Mouse (Mus musculus) liver, embryonic 11.5 days (tissue): ENCODE measurements around the gene Teddm1b. TPM values are rescaled to one million over a fixed set of nuclear protein-coding genes. Genes with fewer than 3 reads are reported as not detected.
"Not testable (repeated sequence)": the region's sequence is repeated elsewhere in the genome, so short reads cannot be mapped to it uniquely, and the experiment has no call there.

Experiments used
- ATAC-seq: fragments of 200-750 bp; cut with Nextera tagmentation; replicated peaks from 2 replicates; pipeline ENCODE4 v1.8.0; 2017; ENCODE audit warnings: moderate number of reproducible peaks, mild to moderate bottlenecking, moderate TSS enrichment, moderate library complexity; ENCODE audit not compliant: low FRiP score
- DNase-seq: peaks from one replicate; pipeline ENCODE4 v3.0.0-alpha.2; 2017; ENCODE audit warnings: low spot score
- H3K27ac ChIP-seq: fragments of 300-500 bp; sonication (generic); 2 replicates; pipeline ENCODE4 v1.5.1; 2014; ENCODE audit warnings: mild to moderate bottlenecking, low read depth, low read length, control low read depth
- H3K27me3 ChIP-seq: fragments of 300-500 bp; sonication (generic); replicated peaks from 2 replicates; pipeline ENCODE4 v1.6.1; 2014; ENCODE audit warnings: low read length, mixed read lengths; ENCODE audit not compliant: control insufficient read depth, insufficient read depth
- H3K36me3 ChIP-seq: fragments of 300-500 bp; sonication (generic); 2 replicates; pipeline ENCODE4 v1.6.1; 2014; ENCODE audit warnings: mild to moderate bottlenecking, low read length, moderate library complexity, mixed read lengths; ENCODE audit not compliant: control insufficient read depth, insufficient read depth
- H3K4me1 ChIP-seq: fragments of 300-500 bp; sonication (generic); replicated peaks from 2 replicates; pipeline ENCODE4 v1.6.1; 2014; ENCODE audit warnings: low read length, mixed read lengths; ENCODE audit not compliant: control insufficient read depth, insufficient read depth
- H3K4me2 ChIP-seq: fragments of 300-500 bp; sonication (generic); 2 replicates; pipeline ENCODE4 v1.6.1; 2014; ENCODE audit warnings: mild to moderate bottlenecking, control low read depth, moderate library complexity
- H3K4me3 ChIP-seq: fragments of 300-500 bp; sonication (generic); 2 replicates; pipeline ENCODE4 v1.5.1; 2014; ENCODE audit warnings: low read depth, low read length, control low read depth
- H3K9ac ChIP-seq: fragments of 300-500 bp; sonication (generic); 2 replicates; pipeline ENCODE4 v1.6.1; 2014; ENCODE audit warnings: low read depth, low read length, control low read depth
- H3K9me3 ChIP-seq: fragments of 300-500 bp; sonication (generic); 2 replicates; pipeline ENCODE4 v1.6.1; 2016; ENCODE audit warnings: low read length, inconsistent platforms, mixed read lengths; ENCODE audit not compliant: control insufficient read depth
- WGBS: fragments of 180-500 bp; shearing (Covaris S2); extraction: QIAGEN DNeasy Blood & Tissue Kit; methylation state at CpG from one replicate; pipeline ENCODE4 v1.1.7; 2014; 5-methylcytosine and 5-hydroxymethylcytosine counted together
- polyA plus RNA-seq: library from polyadenylated mRNA; unstranded; fragments of >200 nt; fragmentation: Nextera tagmentation; extraction: Ambion mirVana; gene quantifications from 2 replicates; pipeline ENCODE4 v1.2.1, GENCODE M21; 2014

Teddm1b gene
- 0.40 and 0.49 TPM in 2 replicates for polyA plus RNA-seq

GRCm38 (mm10) chr1:153874045-153874444 is at the start of gene Teddm1b:
Teddm1b (plus strand) TSS chr1:153874345.
- Histone ChIP-seq H3K27me3 (no peaks in the 10 kb centered on the region), H3K27ac (no peak within 1 kb of the TSS), H3K4me2 (no peak within 1 kb of the TSS), H3K4me3 (no peak within 1 kb of the TSS), H3K9ac (no peak within 1 kb of the TSS), H3K4me1 (no peaks in the 10 kb centered on the region), H3K9me3 (no peaks in the 10 kb centered on the region), H3K36me3 (no peaks in the 10 kb centered on the region)
- 78% methylated on average over 6 of the region's 6 CpGs for WGBS
- no peak for DNase-seq
- ATAC-seq = no peak

DNA sequence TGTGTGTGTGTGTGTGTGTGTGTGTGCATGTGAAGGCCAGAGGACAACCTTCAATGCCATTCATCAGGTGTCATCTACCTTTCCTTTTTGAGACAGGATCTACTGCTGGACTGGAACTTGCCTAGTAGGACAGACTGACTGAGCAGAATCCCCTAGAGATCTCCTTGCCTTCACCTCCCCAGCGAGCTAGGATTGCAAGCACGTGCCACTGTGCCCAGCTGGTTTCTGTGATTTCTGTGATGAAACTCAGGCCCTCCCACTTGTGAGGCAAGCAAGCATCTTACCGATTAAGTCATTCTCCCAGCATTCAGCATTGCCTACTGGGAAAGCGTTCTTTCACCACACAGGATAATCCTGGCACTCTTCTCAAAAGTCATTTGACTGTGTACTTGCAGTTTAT is 43.4 kb upstream of the Teddm1b start:
- Histone ChIP-seq H3K4me1 (no peaks in the 10 kb centered on the region), H3K27ac (no peak overlapping the region), H3K4me2 (no peak overlapping the region), H3K9me3 (no peaks in the 10 kb centered on the region), H3K27me3 (no peaks in the 10 kb centered on the region), H3K9ac (no peak overlapping the region), H3K4me3 (no peak overlapping the region), H3K36me3 (no peaks in the 10 kb centered on the region)
- WGBS = 72% methylated on average over 4 of the region's 4 CpGs
- ATAC-seq = no peak
- no peak for DNase-seq

- H3K4me2 ChIP-seq = no peak overlapping the region
- WGBS = 67% methylated on average over 4 of the region's 4 CpGs
Measured at GRCm38 (mm10) chr1:153836036-153836435, 38.1 kb upstream of the Teddm1b start.

GRCm38 (mm10) chr1:153842121-153842740 is 31.9 kb upstream of the Teddm1b start:
- H3K4me2 ChIP-seq = no peak overlapping the region
- 84% methylated on average over 11 of the region's 11 CpGs for WGBS
- no peak overlapping the region for H3K9ac ChIP-seq
- DNase-seq (no peak), ATAC-seq (no peak)
- no peaks in the 10 kb centered on the region for H3K9me3 ChIP-seq
- H3K27ac ChIP-seq = no peak overlapping the region
- H3K4me1 ChIP-seq = no peaks in the 10 kb centered on the region
- no peak overlapping the region for H3K4me3 ChIP-seq
- H3K27me3 ChIP-seq = no peaks in the 10 kb centered on the region
- no peaks in the 10 kb centered on the region for H3K36me3 ChIP-seq

More at GRCm38 (mm10) chr1:153836036-153836435, 38.1 kb upstream of the Teddm1b start:
- H3K27ac ChIP-seq = no peak overlapping the region
- H3K9me3 ChIP-seq = no peaks in the 10 kb centered on the region
- H3K4me3 ChIP-seq = no peak overlapping the region
- H3K4me1 ChIP-seq = no peaks in the 10 kb centered on the region
- no peaks in the 10 kb centered on the region for H3K36me3 ChIP-seq
- no peak for DNase-seq
- no peak overlapping the region for H3K9ac ChIP-seq
- no peaks in the 10 kb centered on the region for H3K27me3 ChIP-seq
- ATAC-seq = no peak

DNA sequence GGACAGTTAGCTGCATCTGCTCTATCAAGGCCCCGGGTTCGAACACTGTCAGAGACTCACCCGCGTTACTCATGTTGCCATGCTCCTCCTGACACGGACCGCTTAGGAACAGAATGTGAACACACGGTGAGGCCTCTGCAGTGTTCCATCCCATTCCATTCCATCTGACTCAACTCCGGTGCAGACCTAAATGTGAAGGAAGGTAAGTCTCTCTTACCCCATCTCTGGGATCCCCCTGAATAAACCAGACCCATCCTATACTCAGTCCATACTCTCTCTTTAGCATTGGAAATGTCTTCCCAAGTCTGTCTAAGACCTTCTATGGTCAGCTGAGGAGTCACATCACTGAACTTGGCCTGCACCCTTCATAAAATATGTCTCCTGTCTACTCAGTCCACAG is 30.1 kb upstream of the Teddm1b start, which contains the start of gene Rgsl1:
TSS of gene Rgsl1 (minus strand) at position 101 of the 400 bp plus-strand sequence.
- H3K27me3 ChIP-seq = no peaks in the 10 kb centered on the region
- no peaks in the 10 kb centered on the region for H3K9me3 ChIP-seq
- H3K9ac ChIP-seq = no peak within 1 kb of the TSS
- H3K4me1 ChIP-seq = no peaks in the 10 kb centered on the region
- H3K4me3 ChIP-seq = no peak within 1 kb of the TSS
- H3K27ac ChIP-seq = no peak within 1 kb of the TSS
- no peak within 1 kb of the TSS for H3K4me2 ChIP-seq
- ATAC-seq (no peak), DNase-seq (no peak)
- no peaks in the 10 kb centered on the region for H3K36me3 ChIP-seq
- WGBS = 93% methylated on average over 8 of the region's 8 CpGs

DNA sequence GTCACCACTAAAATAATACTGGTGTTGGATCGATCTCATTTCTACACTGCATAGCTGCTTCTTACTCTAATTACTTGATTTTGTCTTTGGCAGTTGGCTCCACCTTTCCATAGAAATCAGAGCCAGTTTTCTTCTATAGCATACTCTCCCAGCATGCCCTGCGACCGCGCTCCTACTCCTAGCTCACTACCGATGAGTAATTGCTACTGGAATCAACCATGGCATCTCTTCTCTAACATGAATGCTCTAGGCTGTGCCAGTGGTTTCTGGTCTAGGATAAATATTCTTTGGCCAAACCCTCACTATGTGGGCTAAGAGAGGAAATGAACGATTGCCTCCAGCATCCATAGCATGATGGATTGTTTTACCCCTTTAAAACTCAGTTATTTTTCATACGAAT is 27.7 kb upstream of the Teddm1b start:
- H3K4me2 ChIP-seq = no peak overlapping the region
- H3K27me3 ChIP-seq = no peaks in the 10 kb centered on the region
- no peak overlapping the region for H3K9ac ChIP-seq
- DNase-seq (no peak), ATAC-seq (no peak)
- H3K27ac ChIP-seq = no peak overlapping the region
- H3K9me3 ChIP-seq = no peaks in the 10 kb centered on the region
- 84% methylated on average over 7 of the region's 7 CpGs for WGBS
- H3K4me1 ChIP-seq = no peaks in the 10 kb centered on the region
- no peaks in the 10 kb centered on the region for H3K36me3 ChIP-seq
- H3K4me3 ChIP-seq = no peak overlapping the region

- Histone ChIP-seq H3K4me1 (no peaks in the 10 kb centered on the region), H3K36me3 (no peaks in the 10 kb centered on the region), H3K27ac (no peak overlapping the region), H3K27me3 (no peaks in the 10 kb centered on the region), H3K4me2 (no peak overlapping the region), H3K9ac (no peak overlapping the region), H3K9me3 (no peaks in the 10 kb centered on the region), H3K4me3 (no peak overlapping the region)
- WGBS = 22% methylated on average over 6 of the region's 6 CpGs
- DNase-seq (no peak), ATAC-seq (no peak)
Measured at GRCm38 (mm10) chr1:153846867-153847266, 27.3 kb upstream of the Teddm1b start.

DNA sequence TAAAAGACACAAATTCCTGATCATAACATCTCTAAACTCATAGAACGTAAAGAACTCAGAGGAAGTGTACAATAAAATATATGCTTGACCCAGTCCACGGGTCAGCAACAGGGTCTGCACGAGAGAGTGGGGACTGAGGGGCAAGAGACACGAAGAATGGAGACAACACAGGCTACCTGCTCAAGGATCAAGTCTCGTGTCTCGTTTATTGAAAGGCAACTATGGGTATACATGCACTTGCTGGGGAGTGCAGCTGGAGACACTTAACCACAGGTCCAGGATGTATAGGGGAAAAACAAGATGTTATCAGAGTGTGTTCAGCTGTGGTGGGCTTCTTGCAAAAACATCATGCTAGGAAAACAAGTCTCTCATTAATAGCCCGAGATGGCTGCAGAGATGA is 21.4 kb upstream of the Teddm1b start:
- not testable (repeated sequence) for H3K27ac ChIP-seq, H3K4me1 ChIP-seq, H3K9me3 ChIP-seq, H3K4me3 ChIP-seq, H3K9ac ChIP-seq, ATAC-seq, H3K27me3 ChIP-seq, H3K36me3 ChIP-seq, H3K4me2 ChIP-seq, DNase-seq
- 63% methylated on average over 7 of the region's 7 CpGs for WGBS

GRCm38 (mm10) chr1:153855946-153856345 is 18.2 kb upstream of the Teddm1b start:
- ATAC-seq = no peak

More at GRCm38 (mm10) chr1:153855946-153856345, 18.2 kb upstream of the Teddm1b start:
- Histone ChIP-seq H3K4me1 (no peaks in the 10 kb centered on the region), H3K36me3 (no peaks in the 10 kb centered on the region), H3K9me3 (no peaks in the 10 kb centered on the region), H3K27me3 (no peaks in the 10 kb centered on the region), H3K4me3 (no peak overlapping the region), H3K4me2 (no peak overlapping the region), H3K9ac (no peak overlapping the region), H3K27ac (no peak overlapping the region)
- WGBS = 73% methylated on average over 8 of the region's 8 CpGs
- DNase-seq = no peak
